Comparison of ENCODE assay signal across 14 mouse cellular contexts in genomic region chr11:24052882-24053281, GRCm38 (mm10). TPM values are rescaled to one million over a fixed set of nuclear protein-coding genes. Genes with fewer than 3 reads are reported as not detected.
DNase-seq lines count a peak whose midpoint lies in the region; ATAC-seq and TF ChIP-seq lines count a peak whose summit lies in the region.
"Had no signal": no experiment of that assay in that cellular context is flagged by ENCODE, and none has a peak within 500 bp of the region (broad histone marks: within the 10 kb centered on the region; RNA-seq: fewer than 3 reads in every experiment).

No protein-coding gene starts in this region.

- no peak for ATAC-seq in forebrain, embryonic 14.5 days
- ATAC-seq in lung, embryonic 14.5 days (ENCODE audit: insufficient read depth): no peak

- H3K4me1 ChIP-seq in forebrain, embryonic 10.5 days: peaks cover 9% of the 10 kb centered on the region
- 0 out of 2 replicates have a peak, but pooled peaks cover 4% of the 10 kb centered on the region for H3K4me1 ChIP-seq in forebrain, embryonic 14.5 days (ENCODE audit: control insufficient read depth, insufficient read depth, low read length)
- H3K4me1 ChIP-seq in lung, embryonic 14.5 days (ENCODE audit: insufficient read depth): no peaks in the 10 kb centered on the region
- H3K4me1 ChIP-seq: liver, embryonic 15.5 days had no signal

- H3K36me3 ChIP-seq in forebrain, embryonic 10.5 days (replicated peaks): no peaks in the 10 kb centered on the region
- no peaks in the 10 kb centered on the region for H3K36me3 ChIP-seq in forebrain, embryonic 14.5 days (ENCODE audit: control insufficient read depth, insufficient read depth, low read length)
- H3K36me3 ChIP-seq in lung, embryonic 14.5 days (ENCODE audit: insufficient read depth): no peaks in the 10 kb centered on the region
- H3K36me3 ChIP-seq: liver, embryonic 15.5 days had no signal

- H3K9me3 ChIP-seq in forebrain, embryonic 10.5 days: no peaks in the 10 kb centered on the region
- H3K9me3 ChIP-seq in forebrain, embryonic 14.5 days (replicated peaks; ENCODE audit: control insufficient read depth, low read length): no peaks in the 10 kb centered on the region
- H3K9me3 ChIP-seq in lung, embryonic 14.5 days (ENCODE audit: low read depth, low read length): no peaks in the 10 kb centered on the region
- H3K9me3 ChIP-seq: liver, embryonic 15.5 days had no signal

- H3K27me3 ChIP-seq in forebrain, embryonic 10.5 days (ENCODE audit: poor library complexity, severe bottlenecking): peaks cover 33% of the 10 kb centered on the region
- no peaks in the 10 kb centered on the region for H3K27me3 ChIP-seq in forebrain, embryonic 14.5 days (replicated peaks; ENCODE audit: control insufficient read depth, insufficient read depth, low read length)
- H3K27me3 ChIP-seq in lung, embryonic 14.5 days (ENCODE audit: insufficient read depth, low read length): no peaks in the 10 kb centered on the region

- H3K4me3 ChIP-seq in forebrain, embryonic 10.5 days: no peak overlapping the region
- no peak overlapping the region for H3K4me3 ChIP-seq in forebrain, embryonic 14.5 days (ENCODE audit: low read depth, low read length)
- H3K4me3 ChIP-seq in lung, embryonic 14.5 days (ENCODE audit: low read depth, low read length): no peak overlapping the region
- H3K4me3 ChIP-seq: liver, embryonic 15.5 days had no signal

- DNase-seq in forebrain, embryonic 10.5 days (ENCODE audit: extremely low spot score, low spot score): peak; percentile 25
- no peak for DNase-seq in forebrain, embryonic 14.5 days (ENCODE audit: low spot score)
- peak; percentile 57 for DNase-seq in lung, embryonic 14.5 days
- DNase-seq in lung, postnatal 36 days: no peak
- DNase-seq in ZHBTc4 (ENCODE audit: low read depth, low spot score): peak; percentile 74
- DNase-seq in mesoderm, embryonic 11.5 days (ENCODE audit: low read depth, low spot score): peak; percentile 45
- DNase-seq in right cerebral cortex, postnatal 14 days: no peak
- DNase-seq in gastrocnemius, postnatal 36 days: no peak
- DNase-seq: adrenal gland, adult 2 months; cerebellum, adult 2 months; layer of hippocampus, adult 9-11 months had no signal

- no peak overlapping the region for H3K4me2 ChIP-seq in forebrain, embryonic 14.5 days (ENCODE audit: low read length)
- H3K4me2 ChIP-seq in lung, embryonic 14.5 days: no peak overlapping the region
- H3K4me2 ChIP-seq: liver, embryonic 15.5 days had no signal

- peak; percentile 44; the same call in 1 of the 2 replicates for TF ChIP-seq CTCF in lung, embryonic 14.5 days (IDR thresholded peaks at IDR 0.05; ENCODE audit: low read depth)

- WGBS in forebrain, embryonic 10.5 days: 66% methylated on average over 6 of the region's 6 CpGs
- WGBS in forebrain, embryonic 14.5 days: 62% methylated on average over 6 of the region's 6 CpGs
- 67% methylated on average over 6 of the region's 6 CpGs for WGBS in lung, embryonic 14.5 days

- intact Hi-C loops in gastrocnemius, postnatal 36 days (cut with DNase I): no loop called here

- no peak overlapping the region for H3K9ac ChIP-seq in forebrain, embryonic 14.5 days (ENCODE audit: low read length)
- H3K9ac ChIP-seq in lung, embryonic 14.5 days: no peak overlapping the region
- H3K9ac ChIP-seq: liver, embryonic 15.5 days had no signal

- no peak overlapping the region for H3K27ac ChIP-seq in forebrain, embryonic 10.5 days
- H3K27ac ChIP-seq in forebrain, embryonic 14.5 days (ENCODE audit: low read depth, low read length): no peak overlapping the region
- H3K27ac ChIP-seq in lung, embryonic 14.5 days (ENCODE audit: low read depth): no peak overlapping the region
- H3K27ac ChIP-seq: liver, embryonic 15.5 days had no signal

RNA-seq across cellular contexts. Expression of gene A830031A19Rik, which starts 22.0 kb away (rescaled TPM):
- not detected in 2 replicates for polyA plus RNA-seq in forebrain, embryonic 10.5 days (2016; fragmentation: Nextera tagmentation; extraction: Ambion mirVana)
- 0.32 and 0.41 TPM in 2 replicates for polyA plus RNA-seq in forebrain, embryonic 14.5 days (2014; fragmentation: Nextera tagmentation; extraction: Ambion mirVana)
- not detected in 2 replicates for polyA plus RNA-seq in lung, embryonic 14.5 days (2014; fragmentation: Nextera tagmentation; extraction: Ambion mirVana)
- total RNA-seq in gastrocnemius, postnatal 36 days (2021): not detected
- total RNA-seq: adrenal gland, adult 2 months had no signal
- polyA plus RNA-seq: adrenal gland, adult 2 months; cerebellum, adult 2 months; gonadal fat pad, adult 2 months; liver, embryonic 15.5 days; stomach, embryonic 14.5 days had no signal

RNA-seq across cellular contexts. Expression of gene Bcl11a, which starts 25.0 kb away (rescaled TPM):
- polyA plus RNA-seq in forebrain, embryonic 10.5 days (2016; fragmentation: Nextera tagmentation; extraction: Ambion mirVana): 37.6 and 44.1 TPM in 2 replicates
- polyA plus RNA-seq in forebrain, embryonic 14.5 days (2014; fragmentation: Nextera tagmentation; extraction: Ambion mirVana): 148 and 174 TPM in 2 replicates
- polyA plus RNA-seq in lung, embryonic 14.5 days (2014; fragmentation: Nextera tagmentation; extraction: Ambion mirVana): 18.6 and 21.1 TPM in 2 replicates
- total RNA-seq in gastrocnemius, postnatal 36 days (2021): under 1 TPM; 0.05 to 0.07 TPM

Comparison
In these comparisons a context has a peak if more than half of its experiments do, and no peak if none do; other contexts are left out.
1. DNase-seq: peak in forebrain, embryonic 10.5 days (single experiment), lung, embryonic 14.5 days (single experiment), ZHBTc4 (single experiment) and mesoderm, embryonic 11.5 days (single experiment); none in forebrain, embryonic 14.5 days (single experiment), lung, postnatal 36 days (single experiment), right cerebral cortex, postnatal 14 days (single experiment) and gastrocnemius, postnatal 36 days (0 of 2).